Mouse (Mus musculus): ENCODE results near the gene Amigo2. TPM values are rescaled to one million over a fixed set of nuclear protein-coding genes. Genes with fewer than 3 reads are reported as not detected.

Amigo2 gene
- polyA plus RNA-seq, 1 experiment from 2014 or later, result 3.4 TPM

GRCm38 (mm10) chr15:97247791-97248161 lies 689 bp upstream of the Amigo2 start:
- no peak for DNase-seq (ENCODE audit: low spot score)
- peak overlapping the region; percentile 75 for H3K4me3 ChIP-seq (ENCODE audit: low read depth, low read length)
- H3K9me3 ChIP-seq (ENCODE audit: control insufficient read depth, low read length), result no peaks in the 10 kb centered on the region
- no peaks in the 10 kb centered on the region for H3K36me3 ChIP-seq (ENCODE audit: control insufficient read depth, insufficient read depth, low read length)
- H3K27ac ChIP-seq (ENCODE audit: low read depth, low read length), result no peak overlapping the region
- under 1% methylated on average over 14 of the region's 14 CpGs for WGBS
- ATAC-seq (replicated peaks; ENCODE audit: low FRiP score), result peak; percentile 40; the same call in 1 of the 2 replicates
- peak overlapping the region; percentile 90 for H3K4me2 ChIP-seq (ENCODE audit: low read depth, low read length, severe bottlenecking)
- peaks cover 3% of the 10 kb centered on the region; the same call in 1 of the 2 replicates for H3K27me3 ChIP-seq (ENCODE audit: control insufficient read depth, insufficient read depth, low read length)
- H3K9ac ChIP-seq (ENCODE audit: low read length), result peak overlapping the region; percentile 88
- H3K4me1 ChIP-seq (replicated peaks; ENCODE audit: control insufficient read depth, insufficient read depth, low read length), result no peaks in the 10 kb centered on the region

DNA sequence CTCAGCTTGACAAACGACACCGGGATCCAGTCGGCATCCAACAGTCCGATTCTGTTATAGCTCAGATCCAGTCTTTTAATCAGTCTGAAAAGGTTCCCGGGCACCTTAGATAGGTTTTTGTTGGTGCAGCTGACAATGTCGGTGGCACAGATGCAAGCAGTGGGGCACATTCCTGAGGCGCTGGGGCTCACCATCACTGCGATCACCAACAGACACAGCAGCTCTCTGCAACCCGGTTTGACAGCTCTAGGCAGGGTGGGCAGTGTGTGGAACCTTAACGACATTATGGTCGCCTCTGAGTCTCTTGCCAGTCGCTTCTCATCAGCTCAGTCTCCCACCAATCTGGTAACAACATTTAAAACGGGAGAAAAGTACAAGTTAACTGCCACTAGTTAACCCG lies 831 bp downstream of the Amigo2 start:
- 29% methylated on average over 14 of the region's 14 CpGs for WGBS
- Histone ChIP-seq H3K9ac (ENCODE audit: low read length) (no peak overlapping the region), H3K36me3 (ENCODE audit: control insufficient read depth, insufficient read depth, low read length) (no peaks in the 10 kb centered on the region), H3K27me3 (ENCODE audit: control insufficient read depth, insufficient read depth, low read length) (peaks cover 3% of the 10 kb centered on the region; the same call in 1 of the 2 replicates), H3K4me1 (replicated peaks; ENCODE audit: control insufficient read depth, insufficient read depth, low read length) (no peaks in the 10 kb centered on the region), H3K27ac (ENCODE audit: low read depth, low read length) (no peak overlapping the region), H3K9me3 (ENCODE audit: control insufficient read depth, low read length) (no peaks in the 10 kb centered on the region), H3K4me2 (ENCODE audit: low read depth, low read length, severe bottlenecking) (peak overlapping the region; percentile 90), H3K4me3 (ENCODE audit: low read depth, low read length) (peak overlapping the region; percentile 75; the same call in 1 of the 2 replicates)
- DNase-seq (ENCODE audit: low spot score) (no peak), ATAC-seq (replicated peaks; ENCODE audit: low FRiP score) (no peak)

DNA sequence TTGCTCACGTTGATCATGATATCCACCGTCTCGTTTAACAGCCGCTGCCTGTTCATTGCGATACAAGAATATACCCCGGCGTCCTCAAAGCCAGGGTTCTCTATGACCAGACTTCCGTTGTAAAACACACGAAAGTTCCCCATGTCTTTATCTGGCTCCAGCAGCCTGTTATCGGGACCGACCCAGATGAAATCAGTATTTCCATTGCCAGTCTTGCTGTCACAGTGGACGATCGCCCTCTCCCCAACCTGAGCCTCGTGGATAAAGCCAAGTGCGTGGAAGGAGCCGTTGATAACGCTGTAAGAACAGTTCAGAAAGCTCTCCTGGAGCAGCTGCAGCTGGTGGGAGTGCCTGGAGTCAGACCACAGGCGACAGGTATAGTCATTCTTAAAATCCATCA lies 1.7 kb downstream of the Amigo2 start:
- DNase-seq (ENCODE audit: low spot score) (no peak), ATAC-seq (replicated peaks; ENCODE audit: low FRiP score) (no peak)
- Histone ChIP-seq H3K4me1 (replicated peaks; ENCODE audit: control insufficient read depth, insufficient read depth, low read length) (no peaks in the 10 kb centered on the region), H3K9me3 (ENCODE audit: control insufficient read depth, low read length) (no peaks in the 10 kb centered on the region), H3K9ac (ENCODE audit: low read length) (no peak overlapping the region), H3K4me3 (ENCODE audit: low read depth, low read length) (no peak overlapping the region), H3K27ac (ENCODE audit: low read depth, low read length) (no peak overlapping the region), H3K27me3 (ENCODE audit: control insufficient read depth, insufficient read depth, low read length) (peaks cover 3% of the 10 kb centered on the region; the same call in 1 of the 2 replicates), H3K36me3 (ENCODE audit: control insufficient read depth, insufficient read depth, low read length) (no peaks in the 10 kb centered on the region), H3K4me2 (ENCODE audit: low read depth, low read length, severe bottlenecking) (no peak overlapping the region)
- 90% methylated on average over 18 of the region's 18 CpGs for WGBS

DNA sequence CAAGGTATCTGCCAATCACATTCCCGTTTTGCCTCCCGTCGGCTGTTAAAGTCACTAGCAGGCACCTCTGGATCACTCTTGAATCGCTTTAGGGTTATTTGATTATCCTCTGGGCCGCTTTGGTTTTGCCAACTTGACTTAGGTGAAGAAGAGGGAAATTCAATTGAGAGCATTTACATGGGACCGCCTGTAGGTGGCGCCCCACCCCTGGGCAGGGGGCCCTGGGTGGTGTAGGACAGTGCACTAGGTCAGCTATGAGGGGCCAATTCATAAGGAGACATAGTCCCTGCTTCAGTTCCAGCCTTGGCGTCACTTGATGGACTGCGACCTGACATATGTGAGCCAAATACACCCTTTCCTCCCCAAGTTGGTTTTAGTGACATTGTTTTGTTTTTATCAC lies 10.1 kb downstream of the Amigo2 start:
- Histone ChIP-seq H3K9ac (ENCODE audit: low read length) (no peak overlapping the region), H3K4me1 (replicated peaks; ENCODE audit: control insufficient read depth, insufficient read depth, low read length) (no peaks in the 10 kb centered on the region), H3K4me3 (ENCODE audit: low read depth, low read length) (no peak overlapping the region), H3K9me3 (ENCODE audit: control insufficient read depth, low read length) (no peaks in the 10 kb centered on the region), H3K27ac (ENCODE audit: low read depth, low read length) (no peak overlapping the region), H3K27me3 (ENCODE audit: control insufficient read depth, insufficient read depth, low read length) (no peaks in the 10 kb centered on the region), H3K36me3 (ENCODE audit: control insufficient read depth, insufficient read depth, low read length) (no peaks in the 10 kb centered on the region), H3K4me2 (ENCODE audit: low read depth, low read length, severe bottlenecking) (no peak overlapping the region)
- WGBS, result 53% methylated on average over 9 of the region's 9 CpGs
- ATAC-seq (replicated peaks; ENCODE audit: low FRiP score) (no peak), DNase-seq (ENCODE audit: low spot score) (no peak)

- Histone ChIP-seq H3K4me1 (replicated peaks; ENCODE audit: control insufficient read depth, insufficient read depth, low read length) (no peaks in the 10 kb centered on the region), H3K9me3 (ENCODE audit: control insufficient read depth, low read length) (no peaks in the 10 kb centered on the region; the same call in 1 of the 2 replicates), H3K36me3 (ENCODE audit: control insufficient read depth, insufficient read depth, low read length) (no peaks in the 10 kb centered on the region), H3K4me3 (ENCODE audit: low read depth, low read length) (no peak overlapping the region), H3K9ac (ENCODE audit: low read length) (no peak overlapping the region), H3K27me3 (ENCODE audit: control insufficient read depth, insufficient read depth, low read length) (no peaks in the 10 kb centered on the region), H3K4me2 (ENCODE audit: low read depth, low read length, severe bottlenecking) (no peak overlapping the region), H3K27ac (ENCODE audit: low read depth, low read length) (no peak overlapping the region)
- 33% methylated on average over 7 of the region's 7 CpGs for WGBS
- ATAC-seq (replicated peaks; ENCODE audit: low FRiP score) (no peak), DNase-seq (ENCODE audit: low spot score) (peak; percentile 67)
These were observed 11.9 kb downstream of the Amigo2 start for GRCm38 (mm10) chr15:97235183-97235582.

- no peaks in the 10 kb centered on the region for H3K4me1 ChIP-seq (replicated peaks; ENCODE audit: control insufficient read depth, insufficient read depth, low read length)
- DNase-seq (ENCODE audit: low spot score) (no peak), ATAC-seq (replicated peaks; ENCODE audit: low FRiP score) (no peak)
- no peaks in the 10 kb centered on the region for H3K27me3 ChIP-seq (ENCODE audit: control insufficient read depth, insufficient read depth, low read length)
- H3K9me3 ChIP-seq (ENCODE audit: control insufficient read depth, low read length), result no peaks in the 10 kb centered on the region; the same call in 1 of the 2 replicates
- WGBS, result 92% methylated on average over 6 of the region's 6 CpGs
- H3K27ac ChIP-seq (ENCODE audit: low read depth, low read length), result no peak overlapping the region
- no peak overlapping the region for H3K4me3 ChIP-seq (ENCODE audit: low read depth, low read length)
- H3K9ac ChIP-seq (ENCODE audit: low read length), result no peak overlapping the region
- H3K36me3 ChIP-seq (ENCODE audit: control insufficient read depth, insufficient read depth, low read length), result no peaks in the 10 kb centered on the region
- no peak overlapping the region for H3K4me2 ChIP-seq (ENCODE audit: low read depth, low read length, severe bottlenecking)
These were observed 13.0 kb downstream of the Amigo2 start for GRCm38 (mm10) chr15:97234076-97234475.

GRCm38 (mm10) chr15:97229494-97230077 lies 17.5 kb downstream of the Amigo2 start:
- no peaks in the 10 kb centered on the region for H3K36me3 ChIP-seq (ENCODE audit: control insufficient read depth, insufficient read depth, low read length)
- H3K4me1 ChIP-seq (replicated peaks; ENCODE audit: control insufficient read depth, insufficient read depth, low read length), result no peaks in the 10 kb centered on the region
- ATAC-seq (replicated peaks; ENCODE audit: low FRiP score) (no peak), DNase-seq (ENCODE audit: low spot score) (no peak)
- no peak overlapping the region for H3K9ac ChIP-seq (ENCODE audit: low read length)
- 90% methylated on average over 11 of the region's 11 CpGs for WGBS
- no peak overlapping the region for H3K4me2 ChIP-seq (ENCODE audit: low read depth, low read length, severe bottlenecking)
- H3K9me3 ChIP-seq (ENCODE audit: control insufficient read depth, low read length), result no peaks in the 10 kb centered on the region; the same call in 1 of the 2 replicates
- H3K27me3 ChIP-seq (ENCODE audit: control insufficient read depth, insufficient read depth, low read length), result no peaks in the 10 kb centered on the region
- H3K27ac ChIP-seq (ENCODE audit: low read depth, low read length), result no peak overlapping the region
- no peak overlapping the region for H3K4me3 ChIP-seq (ENCODE audit: low read depth, low read length)

DNA sequence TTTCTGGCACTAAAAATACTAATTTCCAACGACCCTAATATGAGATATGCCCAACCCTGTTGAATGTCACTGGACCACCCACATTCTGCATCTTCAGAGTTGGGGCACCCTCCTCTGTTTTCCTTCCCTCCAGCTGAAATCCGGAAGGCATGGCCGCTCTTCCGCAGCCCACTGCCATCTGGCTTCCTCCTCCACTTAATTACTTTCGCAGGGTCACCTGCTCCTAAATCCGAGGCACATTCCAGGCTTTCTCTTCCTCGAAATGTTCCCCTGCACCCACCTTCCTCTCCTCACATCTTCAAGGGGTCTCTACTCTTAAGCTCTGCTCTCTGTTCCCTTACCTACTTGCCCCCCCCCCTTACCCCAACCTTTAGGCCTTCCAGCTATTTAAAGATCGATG lies 23.1 kb downstream of the Amigo2 start:
- Histone ChIP-seq H3K4me3 (ENCODE audit: low read depth, low read length) (no peak overlapping the region), H3K4me2 (ENCODE audit: low read depth, low read length, severe bottlenecking) (no peak overlapping the region), H3K27ac (ENCODE audit: low read depth, low read length) (no peak overlapping the region), H3K36me3 (ENCODE audit: control insufficient read depth, insufficient read depth, low read length) (no peaks in the 10 kb centered on the region), H3K9me3 (ENCODE audit: control insufficient read depth, low read length) (no peaks in the 10 kb centered on the region), H3K27me3 (ENCODE audit: control insufficient read depth, insufficient read depth, low read length) (no peaks in the 10 kb centered on the region), H3K4me1 (replicated peaks; ENCODE audit: control insufficient read depth, insufficient read depth, low read length) (no peaks in the 10 kb centered on the region), H3K9ac (ENCODE audit: low read length) (no peak overlapping the region)
- no peak for ATAC-seq (replicated peaks; ENCODE audit: low FRiP score)
- DNase-seq (ENCODE audit: low spot score), result no peak
- WGBS, result 82% methylated on average over 8 of the region's 8 CpGs

- 91% methylated on average over 10 of the region's 10 CpGs for WGBS
- Histone ChIP-seq H3K4me2 (ENCODE audit: low read depth, low read length, severe bottlenecking) (no peak overlapping the region), H3K27ac (ENCODE audit: low read depth, low read length) (no peak overlapping the region), H3K4me1 (replicated peaks; ENCODE audit: control insufficient read depth, insufficient read depth, low read length) (no peaks in the 10 kb centered on the region), H3K27me3 (ENCODE audit: control insufficient read depth, insufficient read depth, low read length) (no peaks in the 10 kb centered on the region), H3K9ac (ENCODE audit: low read length) (no peak overlapping the region), H3K4me3 (ENCODE audit: low read depth, low read length) (no peak overlapping the region), H3K36me3 (ENCODE audit: control insufficient read depth, insufficient read depth, low read length) (no peaks in the 10 kb centered on the region), H3K9me3 (ENCODE audit: control insufficient read depth, low read length) (no peaks in the 10 kb centered on the region)
- DNase-seq (ENCODE audit: low spot score) (no peak), ATAC-seq (replicated peaks; ENCODE audit: low FRiP score) (no peak)
These were observed 23.7 kb downstream of the Amigo2 start for GRCm38 (mm10) chr15:97223431-97223830.

All from forebrain, embryonic 11.5 days (tissue).